Comparison of ENCODE assay signal across 29 mouse cellular contexts in genomic region chr1:186297464-186297863, GRCm38 (mm10).
A peak's percentile ranks its signal among the peaks of the same experiment; 100 is the strongest.
DNase-seq lines count a peak whose midpoint lies in the region; ATAC-seq and TF ChIP-seq lines count a peak whose summit lies in the region.
"Had no signal": no experiment of that assay in that cellular context is flagged by ENCODE, and none has a peak within 500 bp of the region (broad histone marks: within the 10 kb centered on the region; RNA-seq: fewer than 3 reads in every experiment).

No protein-coding gene starts in this region.

- TF ChIP-seq POLR2A in lung, adult 2 months (IDR thresholded peaks at IDR 0.05; ENCODE audit: borderline replicate concordance, extremely low read depth, low read depth, low read length), result no peak

- 74% methylated on average over 7 of the region's 7 CpGs for WGBS in kidney, embryonic 14.5 days
- WGBS in lung, adult 2 months, result 78% methylated on average over 7 of the region's 7 CpGs
- WGBS in forebrain, embryonic 15.5 days, result 84% methylated on average over 7 of the region's 7 CpGs

- no peak overlapping the region for H3K4me3 ChIP-seq in kidney, embryonic 14.5 days (ENCODE audit: low read length)
- no peak overlapping the region for H3K4me3 ChIP-seq in lung, adult 2 months (replicated peaks; ENCODE audit: extremely low read depth, low read depth, low read length)
- no peak overlapping the region for H3K4me3 ChIP-seq in forebrain, embryonic 15.5 days
- H3K4me3 ChIP-seq: forebrain, embryonic 13.5 days; left cerebral cortex, adult 2 months; limb, embryonic 12.5 days; liver, embryonic 15.5 days; midbrain, embryonic 10.5 days; midbrain, embryonic 15.5 days; neural tube, embryonic 15.5 days; stomach, embryonic 15.5 days had no signal

- no peaks in the 10 kb centered on the region for H3K9me3 ChIP-seq in kidney, embryonic 14.5 days (ENCODE audit: control insufficient read depth, low read length)
- H3K9me3 ChIP-seq in forebrain, embryonic 15.5 days, result no peaks in the 10 kb centered on the region
- H3K9me3 ChIP-seq: forebrain, embryonic 13.5 days; limb, embryonic 12.5 days; liver, embryonic 15.5 days; midbrain, embryonic 10.5 days; midbrain, embryonic 15.5 days; neural tube, embryonic 15.5 days; stomach, embryonic 15.5 days had no signal

- no peaks in the 10 kb centered on the region for H3K4me1 ChIP-seq in kidney, embryonic 14.5 days (ENCODE audit: control insufficient read depth, insufficient read depth, low read length)
- no peaks in the 10 kb centered on the region for H3K4me1 ChIP-seq in lung, adult 2 months (ENCODE audit: control insufficient read depth, insufficient read depth, low read length)
- H3K4me1 ChIP-seq in forebrain, embryonic 15.5 days, result no peaks in the 10 kb centered on the region
- H3K4me1 ChIP-seq: forebrain, embryonic 13.5 days; liver, embryonic 15.5 days; midbrain, embryonic 10.5 days; midbrain, embryonic 15.5 days; neural tube, embryonic 15.5 days; stomach, embryonic 15.5 days had no signal

- H3K27me3 ChIP-seq in kidney, embryonic 14.5 days (ENCODE audit: control insufficient read depth, insufficient read depth, low read length), result no peaks in the 10 kb centered on the region
- H3K27me3 ChIP-seq in forebrain, embryonic 15.5 days, result no peaks in the 10 kb centered on the region
- H3K27me3 ChIP-seq: forebrain, embryonic 13.5 days; limb, embryonic 12.5 days; liver, embryonic 15.5 days; midbrain, embryonic 15.5 days; neural tube, embryonic 15.5 days; stomach, embryonic 15.5 days had no signal

- no peak for ATAC-seq in kidney, embryonic 14.5 days (ENCODE audit: low FRiP score, low TSS enrichment)
- no peak for ATAC-seq in forebrain, embryonic 15.5 days (replicated peaks)
- ATAC-seq: CD4-positive, CD25-positive, alpha-beta regulatory T cell, adult 4 months; forebrain, embryonic 13.5 days; intestine, postnatal 0 days; lung, postnatal 0 days; midbrain, embryonic 15.5 days had no signal

- intact Hi-C loops in gastrocnemius, postnatal 14 days (cut with DNase I; ENCODE audit: low total_unique reads), result no loop called here

- no peak for TF ChIP-seq CTCF in lung, adult 2 months (IDR thresholded peaks at IDR 0.05; ENCODE audit: insufficient read depth, low read length)

- H3K9ac ChIP-seq in kidney, embryonic 14.5 days (ENCODE audit: low read depth, low read length), result no peak overlapping the region
- no peak overlapping the region for H3K9ac ChIP-seq in forebrain, embryonic 15.5 days (replicated peaks)
- H3K9ac ChIP-seq: forebrain, embryonic 13.5 days; hindbrain, embryonic 14.5 days; limb, embryonic 12.5 days; liver, embryonic 15.5 days; midbrain, embryonic 15.5 days; neural tube, embryonic 15.5 days; stomach, embryonic 15.5 days had no signal

- H3K27ac ChIP-seq in kidney, embryonic 14.5 days (ENCODE audit: low read depth, low read length), result no peak overlapping the region
- no peak overlapping the region for H3K27ac ChIP-seq in forebrain, embryonic 15.5 days (replicated peaks)
- H3K27ac ChIP-seq: forebrain, embryonic 13.5 days; hindbrain, embryonic 14.5 days; left cerebral cortex, adult 2 months; limb, embryonic 12.5 days; liver, embryonic 15.5 days; midbrain, embryonic 10.5 days; midbrain, embryonic 15.5 days; neural tube, embryonic 15.5 days; stomach, embryonic 15.5 days had no signal

- no peaks in the 10 kb centered on the region for H3K36me3 ChIP-seq in kidney, embryonic 14.5 days (ENCODE audit: control insufficient read depth, insufficient read depth, low read length)
- no peaks in the 10 kb centered on the region for H3K36me3 ChIP-seq in forebrain, embryonic 15.5 days
- H3K36me3 ChIP-seq: limb, embryonic 12.5 days; liver, embryonic 15.5 days; midbrain, embryonic 10.5 days; midbrain, embryonic 15.5 days; neural tube, embryonic 15.5 days; stomach, embryonic 15.5 days had no signal

- DNase-seq in gastrocnemius, postnatal 14 days, result peak; percentile 11
- no peak for DNase-seq in gastrocnemius, postnatal 25 days
- peak; percentile 18 to 37 for DNase-seq in kidney, postnatal 25 days
- peak; percentile 8 for DNase-seq in lung, postnatal 14 days
- DNase-seq in lung, adult 2 months, result no peak
- DNase-seq: adrenal gland, postnatal 25 days; cerebellum, adult 11-12 months; cerebellum, adult 9-11 months; embryo, embryonic 11 days; heart, adult 18-20 months; heart, postnatal 4 days; retina, postnatal 1 day; right cerebral cortex, postnatal 14 days; thymus, postnatal 14 days had no signal

- H3K4me2 ChIP-seq in kidney, embryonic 14.5 days (replicated peaks; ENCODE audit: low read depth, low read length), result no peak overlapping the region
- H3K4me2 ChIP-seq in forebrain, embryonic 15.5 days (replicated peaks), result no peak overlapping the region
- H3K4me2 ChIP-seq: forebrain, embryonic 13.5 days; heart, embryonic 11.5 days; hindbrain, embryonic 14.5 days; limb, embryonic 12.5 days; liver, embryonic 15.5 days; midbrain, embryonic 15.5 days; neural tube, embryonic 15.5 days; stomach, embryonic 15.5 days had no signal

Comparison
In these comparisons a context has a peak if more than half of its experiments do, and no peak if none do; other contexts are left out.
1. DNase-seq: peak in gastrocnemius, postnatal 14 days (single experiment), kidney, postnatal 25 days (2 of 2) and lung, postnatal 14 days (single experiment); none in gastrocnemius, postnatal 25 days (single experiment) and lung, adult 2 months (single experiment).